Mouse (Mus musculus): ENCODE results near the gene Mfsd4b1.
A peak's percentile ranks its signal among the peaks of the same experiment; 100 is the strongest.

The Mfsd4b1 gene

GRCm38 (mm10) chr10:40024554-40025428 lies at the start of gene Mfsd4b1:
Gene Mfsd4b1 (minus strand): TSS chr10:40025268.
- DNase-seq, result peak; percentile 79 to 80

GRCm38 (mm10) chr10:40073608-40074007 lies 48.5 kb upstream of the Mfsd4b1 start:
- no peak for DNase-seq

GRCm38 (mm10) chr10:40070684-40071083 lies 45.6 kb upstream of the Mfsd4b1 start:
- DNase-seq, result no peak

- DNase-seq, result peak; percentile 30 to 49
These were observed 44.2 kb upstream of the Mfsd4b1 start for GRCm38 (mm10) chr10:40069270-40069669.

GRCm38 (mm10) chr10:40068595-40068994 lies 43.5 kb upstream of the Mfsd4b1 start:
- no peak for DNase-seq

GRCm38 (mm10) chr10:40067529-40067928 lies 42.5 kb upstream of the Mfsd4b1 start:
- no peak for DNase-seq

- DNase-seq, result no peak
These were observed 42.0 kb upstream of the Mfsd4b1 start for GRCm38 (mm10) chr10:40067071-40067470.

- DNase-seq, result no peak
These were observed 40.3 kb upstream of the Mfsd4b1 start for GRCm38 (mm10) chr10:40065357-40065756.

- no peak for DNase-seq
These were observed 38.3 kb upstream of the Mfsd4b1 start for GRCm38 (mm10) chr10:40063291-40063890.

GRCm38 (mm10) chr10:40062812-40063211 lies 37.7 kb upstream of the Mfsd4b1 start:
- DNase-seq, result no peak

GRCm38 (mm10) chr10:40061926-40062325 lies 36.9 kb upstream of the Mfsd4b1 start:
- DNase-seq, result no peak

- DNase-seq, result no peak
These were observed 33.7 kb upstream of the Mfsd4b1 start for GRCm38 (mm10) chr10:40058786-40059120.

- no peak for DNase-seq
These were observed 33.2 kb upstream of the Mfsd4b1 start for GRCm38 (mm10) chr10:40058062-40058785.

GRCm38 (mm10) chr10:40057615-40058014 lies 32.5 kb upstream of the Mfsd4b1 start:
- no peak for DNase-seq

- DNase-seq, result no peak
These were observed 29.4 kb upstream of the Mfsd4b1 start for GRCm38 (mm10) chr10:40054455-40054854.

GRCm38 (mm10) chr10:40053896-40054295 lies 28.8 kb upstream of the Mfsd4b1 start:
- no peak for DNase-seq

- peak in 1 of 2 experiments; percentile 30 for DNase-seq
These were observed 28.3 kb upstream of the Mfsd4b1 start for GRCm38 (mm10) chr10:40053257-40053895.

- DNase-seq, result no peak
These were observed 26.9 kb upstream of the Mfsd4b1 start for GRCm38 (mm10) chr10:40051997-40052396.

GRCm38 (mm10) chr10:40050763-40051162 lies 25.7 kb upstream of the Mfsd4b1 start:
- no peak for DNase-seq

- no peak for DNase-seq
These were observed 16.3 kb upstream of the Mfsd4b1 start for GRCm38 (mm10) chr10:40041339-40041738.

- peak in 1 of 2 experiments; percentile 32 for DNase-seq
These were observed 11.9 kb upstream of the Mfsd4b1 start for GRCm38 (mm10) chr10:40036686-40037560.

- no peak for DNase-seq
These were observed 9.9 kb upstream of the Mfsd4b1 start for GRCm38 (mm10) chr10:40034956-40035355.
